Mouse (Mus musculus) heart, adult 18-20 months (tissue): ENCODE measurements around the gene Synm. TPM values are rescaled to one million over a fixed set of nuclear protein-coding genes. Genes with fewer than 3 reads are reported as not detected.
A peak's percentile ranks its signal among the peaks of the same experiment; 100 is the strongest.

Source experiments
- DNase-seq, 2 experiments: peaks; one replicate each; pipeline ENCODE4 v3.0.0; 2021 to 2022; ENCODE audit warnings: mixed read lengths in 1 of 2
- long read RNA-seq, 2 experiments: library from polyadenylated mRNA; stranded (forward); transcript quantifications; one replicate each; pipeline ENCODE4 v2.0.0; 2021
- total RNA-seq, 2 experiments: library from RNA; stranded (reverse); gene quantifications; 2 replicates each; pipeline ENCODE4 v1.2.3; 2021

Gene Synm
- 10 to 100 TPM in 1 of 2 experiments, 1 to 10 TPM in 1; 9.6 to 10.6 TPM for total RNA-seq
- long read RNA-seq, experiment 1, full-length matches to known transcripts = 1 of 1 reads
- long read RNA-seq, experiment 1, partial matches to known transcripts = 0 of 1 reads
- long read RNA-seq, experiment 1, other reads (novel, unspliced or antisense) = 0 of 1 reads
- long read RNA-seq, experiment 2 = 0 reads

- peak; percentile 94 to 97 for DNase-seq
Measured at GRCm38 (mm10) chr7:67759629-67759995, at the start of gene Synm. Gene Synm (minus strand): TSS chr7:67759742.

- DNase-seq = no peak
Measured at GRCm38 (mm10) chr7:67803857-67804215, 44.3 kb upstream of the Synm start.

GRCm38 (mm10) chr7:67803015-67803856 is 43.7 kb upstream of the Synm start:
- peak; percentile 81 to 94 for DNase-seq

GRCm38 (mm10) chr7:67801022-67801421 is 41.5 kb upstream of the Synm start:
- no peak for DNase-seq

GRCm38 (mm10) chr7:67800547-67800946 is 41.0 kb upstream of the Synm start:
- no peak for DNase-seq

GRCm38 (mm10) chr7:67798476-67798875 is 38.9 kb upstream of the Synm start:
- DNase-seq = no peak

GRCm38 (mm10) chr7:67797065-67797464 is 37.5 kb upstream of the Synm start:
- peak in 1 of 2 experiments; percentile 2 for DNase-seq

GRCm38 (mm10) chr7:67793449-67793848 is 33.9 kb upstream of the Synm start:
- no peak for DNase-seq

- no peak for DNase-seq
Measured at GRCm38 (mm10) chr7:67791256-67791655, 31.7 kb upstream of the Synm start.

GRCm38 (mm10) chr7:67788713-67789112 is 29.2 kb upstream of the Synm start:
- peak; percentile 52 to 86 for DNase-seq

GRCm38 (mm10) chr7:67787861-67788260 is 28.3 kb upstream of the Synm start:
- no peak for DNase-seq

GRCm38 (mm10) chr7:67776636-67777305 is 17.2 kb upstream of the Synm start:
- no peak for DNase-seq

- no peak for DNase-seq
Measured at GRCm38 (mm10) chr7:67775623-67776022, 16.1 kb upstream of the Synm start.

GRCm38 (mm10) chr7:67772231-67772630 is 12.7 kb upstream of the Synm start:
- no peak for DNase-seq

- no peak for DNase-seq
Measured at GRCm38 (mm10) chr7:67769487-67769886, 9.9 kb upstream of the Synm start.

- no peak for DNase-seq
Measured at GRCm38 (mm10) chr7:67768125-67768524, 8.6 kb upstream of the Synm start.

- no peak for DNase-seq
Measured at GRCm38 (mm10) chr7:67763625-67764024, 4.1 kb upstream of the Synm start.

GRCm38 (mm10) chr7:67758858-67759628 is 499 bp downstream of the Synm start:
- DNase-seq = no peak

- peak; percentile 44 to 59 for DNase-seq
Measured at GRCm38 (mm10) chr7:67758506-67758857, 1.1 kb downstream of the Synm start.

GRCm38 (mm10) chr7:67756636-67757035 is 2.9 kb downstream of the Synm start:
- no peak for DNase-seq

GRCm38 (mm10) chr7:67755366-67755765 is 4.2 kb downstream of the Synm start:
- DNase-seq = no peak

- DNase-seq = peak; percentile 64 to 82
Measured at GRCm38 (mm10) chr7:67754606-67755005, 4.9 kb downstream of the Synm start.
